Mouse (Mus musculus) liver, adult 2 months (tissue): ENCODE data around the gene Shisa6. TPM values are rescaled to one million over a fixed set of nuclear protein-coding genes. Genes with fewer than 3 reads are reported as not detected.

Source experiments
- DNase-seq: peaks from one replicate; pipeline ENCODE4 v3.0.0-alpha.2; 2011; ENCODE audit warnings: low read depth, low spot score; ENCODE audit errors: extremely low read depth
- H3K27ac ChIP-seq: fragments of 200-500 bp; replicated peaks from 2 replicates; pipeline ENCODE4 v1.5.1; 2012; ENCODE audit warnings: low read depth, mild to moderate bottlenecking, control low read depth, inconsistent platforms, low read length; ENCODE audit not compliant: insufficient read depth
- H3K27me3 ChIP-seq: fragments of 200-500 bp; 2 replicates; pipeline ENCODE4 v1.6.1; 2012; ENCODE audit warnings: mild to moderate bottlenecking, moderate library complexity, low read length, inconsistent platforms; ENCODE audit not compliant: control insufficient read depth, insufficient read depth
- H3K36me3 ChIP-seq: fragments of 200-500 bp; 2 replicates; pipeline ENCODE4 v1.6.1; 2012; ENCODE audit warnings: low read length, inconsistent platforms; ENCODE audit not compliant: control insufficient read depth, insufficient read depth
- H3K4me1 ChIP-seq: fragments of 200-500 bp; 2 replicates; pipeline ENCODE4 v1.6.1; 2011; ENCODE audit warnings: low read length; ENCODE audit not compliant: control insufficient read depth, insufficient read depth
- H3K4me3 ChIP-seq: fragments of 200-500 bp; 2 replicates; pipeline ENCODE4 v1.5.1; 2011; ENCODE audit warnings: low read depth, mild to moderate bottlenecking, control low read depth, low read length, moderate library complexity; ENCODE audit not compliant: insufficient read depth
- H3K79me2 ChIP-seq: fragments of 200-500 bp; 2 replicates; pipeline ENCODE4 v1.6.1; 2012; ENCODE audit warnings: inconsistent platforms, mild to moderate bottlenecking, low read length, moderate library complexity; ENCODE audit not compliant: control insufficient read depth, insufficient read depth
- H3K9ac ChIP-seq: fragments of 200-500 bp; 2 replicates; pipeline ENCODE4 v1.6.1; 2012; ENCODE audit warnings: low read depth, mild to moderate bottlenecking, control low read depth, inconsistent platforms, low read length
- CTCF ChIP-seq: fragments of 200-500 bp; IDR thresholded peaks from 2 replicates; pipeline ENCODE4 v1.5.1; 2011; ENCODE audit warnings: low read depth, low read length, control low read depth
- POLR2A ChIP-seq: fragments of 200-500 bp; IDR thresholded peaks from 2 replicates; pipeline ENCODE4 v1.6.1; 2011; ENCODE audit warnings: low read length, control low read depth; ENCODE audit not compliant: insufficient read depth; ENCODE audit errors: extremely low read depth
- WGBS: fragments of 180-500 bp; shearing (Covaris S2); methylation state at CpG from one replicate; pipeline ENCODE4 v1.1.7; 2018; 5-methylcytosine and 5-hydroxymethylcytosine counted together
- polyA plus RNA-seq: library from polyadenylated mRNA; depleted of rRNA; stranded (reverse); fragments of >200 nt; gene quantifications from 2 replicates; pipeline ENCODE4 v1.2.3, GENCODE M21; 2012
- total RNA-seq: library from RNA; depleted of rRNA; stranded (reverse); fragments of >200 nt; gene quantifications from 2 replicates; pipeline ENCODE4 v1.2.3, GENCODE M21; 2014

Shisa6 gene
- total and polyA plus RNA-seq, 2 experiments, result not detected

GRCm38 (mm10) chr11:66537820-66538219, 12.1 kb upstream of the Shisa6 start:
- Histone ChIP-seq H3K27me3 (no peaks in the 10 kb centered on the region), H3K4me1 (no peaks in the 10 kb centered on the region), H3K27ac (no peak overlapping the region), H3K4me3 (no peak overlapping the region), H3K79me2 (no peaks in the 10 kb centered on the region), H3K9ac (no peak overlapping the region), H3K36me3 (no peaks in the 10 kb centered on the region)
- 78% methylated on average over 1 of the region's 1 CpGs for WGBS
- TF ChIP-seq CTCF (no peak), POLR2A (no peak)
- DNase-seq, result no peak

- H3K4me3 ChIP-seq, result no peak overlapping the region
- peak; percentile 33 for DNase-seq
- TF ChIP-seq POLR2A (no peak), CTCF (no peak)
- no peaks in the 10 kb centered on the region for H3K79me2 ChIP-seq
- H3K27ac ChIP-seq, result no peak overlapping the region
- no peak overlapping the region for H3K9ac ChIP-seq
- WGBS, result 78% methylated on average over 9 of the region's 9 CpGs
- H3K27me3 ChIP-seq, result no peaks in the 10 kb centered on the region
- H3K4me1 ChIP-seq, result no peaks in the 10 kb centered on the region
- no peaks in the 10 kb centered on the region for H3K36me3 ChIP-seq
These were observed 10.1 kb upstream of the Shisa6 start for GRCm38 (mm10) chr11:66535866-66536265.

DNA sequence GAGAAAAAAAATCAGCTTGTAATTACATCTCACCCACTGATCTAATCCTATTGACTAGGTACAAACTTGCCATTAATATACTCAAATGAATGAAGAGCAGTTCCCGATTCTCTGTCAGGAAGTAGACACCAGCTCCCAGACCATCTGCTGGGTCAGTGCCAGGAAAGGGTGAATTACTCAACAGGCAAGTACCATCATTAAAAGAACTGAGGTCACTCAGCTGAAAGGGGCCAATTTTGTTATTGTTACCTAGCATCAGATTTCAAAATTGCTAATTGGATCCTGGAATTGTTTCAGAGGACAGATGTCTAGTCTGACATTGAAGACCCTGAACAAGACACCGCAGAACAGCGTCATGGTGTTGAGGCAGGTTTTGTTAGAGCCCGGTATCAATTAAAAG, 9.4 kb upstream of the Shisa6 start:
- no peaks in the 10 kb centered on the region for H3K4me1 ChIP-seq
- H3K27ac ChIP-seq, result no peak overlapping the region
- no peak for DNase-seq
- H3K36me3 ChIP-seq, result no peaks in the 10 kb centered on the region
- H3K27me3 ChIP-seq, result no peaks in the 10 kb centered on the region
- no peak overlapping the region for H3K4me3 ChIP-seq
- WGBS, result 85% methylated on average over 4 of the region's 4 CpGs
- TF ChIP-seq CTCF (no peak), POLR2A (no peak)
- H3K79me2 ChIP-seq, result no peaks in the 10 kb centered on the region
- H3K9ac ChIP-seq, result no peak overlapping the region

DNA sequence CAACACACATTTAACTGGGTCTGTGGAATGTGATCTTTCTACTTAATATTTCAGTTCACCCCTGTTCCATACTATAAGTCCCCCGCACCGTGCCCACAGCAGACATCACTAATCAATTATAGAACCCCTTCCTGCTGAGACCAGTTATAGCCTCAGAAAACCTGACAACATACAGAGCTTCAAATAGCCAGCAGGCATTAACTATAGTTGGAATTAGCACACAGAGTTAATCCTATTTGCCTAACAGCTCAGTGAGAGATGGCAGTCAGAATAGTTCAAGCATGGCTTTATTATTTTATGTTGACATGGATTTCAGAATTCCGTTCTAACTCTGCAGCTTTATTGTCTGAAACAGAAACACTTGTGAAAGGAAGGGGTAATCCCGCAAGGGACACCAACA, 8.5 kb upstream of the Shisa6 start:
- H3K27me3 ChIP-seq, result no peaks in the 10 kb centered on the region
- TF ChIP-seq CTCF (no peak), POLR2A (no peak)

GRCm38 (mm10) chr11:66528146-66528545, 2.4 kb upstream of the Shisa6 start:
- Histone ChIP-seq H3K79me2 (no peaks in the 10 kb centered on the region), H3K4me3 (no peak overlapping the region), H3K4me1 (no peaks in the 10 kb centered on the region), H3K27ac (no peak overlapping the region), H3K9ac (no peak overlapping the region), H3K27me3 (peaks cover 25% of the 10 kb centered on the region), H3K36me3 (no peaks in the 10 kb centered on the region)
- DNase-seq, result no peak
- TF ChIP-seq CTCF (no peak), POLR2A (no peak)

More for the DNA sequence above, 8.5 kb upstream of the Shisa6 start:
- Histone ChIP-seq H3K9ac (no peak overlapping the region), H3K27ac (no peak overlapping the region), H3K36me3 (no peaks in the 10 kb centered on the region), H3K4me1 (no peaks in the 10 kb centered on the region), H3K4me3 (no peak overlapping the region), H3K79me2 (no peaks in the 10 kb centered on the region)
- DNase-seq, result no peak
- WGBS, result 84% methylated on average over 4 of the region's 4 CpGs

DNA sequence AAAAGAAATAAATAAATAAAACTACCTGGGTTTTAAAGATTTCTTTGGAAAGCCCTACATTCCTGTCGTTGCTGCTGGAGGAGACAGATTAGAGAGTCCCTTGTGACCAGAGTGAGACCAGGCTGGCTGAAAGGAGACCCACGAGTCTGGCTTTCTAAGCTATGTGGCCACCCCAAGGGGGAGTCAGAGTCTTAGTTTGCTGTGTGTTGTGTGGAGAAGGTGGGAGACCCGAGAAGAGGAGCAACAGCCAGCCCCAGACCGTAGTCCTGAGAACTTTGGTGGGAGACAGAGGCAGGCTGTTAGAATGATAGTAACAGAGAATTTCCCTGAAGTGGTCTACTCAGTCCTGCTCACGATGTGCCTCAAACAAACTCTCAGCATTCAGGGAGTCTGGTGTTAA, 1.6 kb upstream of the Shisa6 start:
- H3K9ac ChIP-seq, result no peak overlapping the region
- no peak overlapping the region for H3K4me3 ChIP-seq
- DNase-seq, result no peak
- no peaks in the 10 kb centered on the region for H3K4me1 ChIP-seq
- H3K27me3 ChIP-seq, result peaks cover 25% of the 10 kb centered on the region
- H3K36me3 ChIP-seq, result no peaks in the 10 kb centered on the region
- no peak for TF ChIP-seq POLR2A
- no peak overlapping the region for H3K27ac ChIP-seq
- WGBS, result under 1% methylated on average over 5 of the region's 5 CpGs
- H3K79me2 ChIP-seq, result no peaks in the 10 kb centered on the region
